Mouse (Mus musculus): ENCODE measurements around the gene Gm37240. TPM values are rescaled to one million over a fixed set of nuclear protein-coding genes. Genes with fewer than 3 reads are reported as not detected.

Gene Gm37240
- polyA plus RNA-seq, 1 experiment from 2014 or later, result 1.1 TPM

DNA sequence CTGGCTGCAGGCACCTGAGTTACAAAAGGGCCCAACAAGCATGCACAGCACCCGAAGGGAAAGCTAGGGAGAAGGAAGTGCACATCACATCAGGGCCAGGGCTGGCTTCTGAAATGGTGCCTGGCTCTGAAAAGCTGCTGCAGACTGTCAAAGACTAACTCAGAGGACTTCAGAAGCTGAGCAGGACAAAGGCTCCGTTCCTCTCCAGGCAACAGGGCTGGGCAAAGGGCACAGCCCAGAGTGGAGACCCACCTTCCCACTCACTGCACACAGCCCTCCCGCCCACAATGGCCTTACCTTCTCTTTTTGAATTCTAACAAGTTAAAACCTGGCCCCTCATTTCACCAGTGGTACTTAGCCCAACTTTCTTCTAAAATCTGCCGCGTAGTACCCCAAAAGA, 223.5 kb downstream of the Gm37240 start:
- 71% methylated on average over 5 of the region's 5 CpGs for WGBS
- H3K4me3 ChIP-seq (ENCODE audit: low read depth, low read length), result no peak overlapping the region
- no peaks in the 10 kb centered on the region for H3K9me3 ChIP-seq (replicated peaks; ENCODE audit: control insufficient read depth, low read length)
- H3K9ac ChIP-seq (ENCODE audit: low read length), result no peak overlapping the region
- no peak overlapping the region for H3K4me2 ChIP-seq (ENCODE audit: low read length)
- no peaks in the 10 kb centered on the region for H3K27me3 ChIP-seq (replicated peaks; ENCODE audit: control insufficient read depth, insufficient read depth, low read length)
- DNase-seq (ENCODE audit: low spot score) (no peak), ATAC-seq (no peak)
- no peaks in the 10 kb centered on the region for H3K36me3 ChIP-seq (ENCODE audit: control insufficient read depth, insufficient read depth, low read length)
- peaks cover 4% of the 10 kb centered on the region; the same call in 1 of the 2 replicates for H3K4me1 ChIP-seq (ENCODE audit: control insufficient read depth, insufficient read depth, low read length)
- H3K27ac ChIP-seq (ENCODE audit: low read depth, low read length), result no peak overlapping the region

DNA sequence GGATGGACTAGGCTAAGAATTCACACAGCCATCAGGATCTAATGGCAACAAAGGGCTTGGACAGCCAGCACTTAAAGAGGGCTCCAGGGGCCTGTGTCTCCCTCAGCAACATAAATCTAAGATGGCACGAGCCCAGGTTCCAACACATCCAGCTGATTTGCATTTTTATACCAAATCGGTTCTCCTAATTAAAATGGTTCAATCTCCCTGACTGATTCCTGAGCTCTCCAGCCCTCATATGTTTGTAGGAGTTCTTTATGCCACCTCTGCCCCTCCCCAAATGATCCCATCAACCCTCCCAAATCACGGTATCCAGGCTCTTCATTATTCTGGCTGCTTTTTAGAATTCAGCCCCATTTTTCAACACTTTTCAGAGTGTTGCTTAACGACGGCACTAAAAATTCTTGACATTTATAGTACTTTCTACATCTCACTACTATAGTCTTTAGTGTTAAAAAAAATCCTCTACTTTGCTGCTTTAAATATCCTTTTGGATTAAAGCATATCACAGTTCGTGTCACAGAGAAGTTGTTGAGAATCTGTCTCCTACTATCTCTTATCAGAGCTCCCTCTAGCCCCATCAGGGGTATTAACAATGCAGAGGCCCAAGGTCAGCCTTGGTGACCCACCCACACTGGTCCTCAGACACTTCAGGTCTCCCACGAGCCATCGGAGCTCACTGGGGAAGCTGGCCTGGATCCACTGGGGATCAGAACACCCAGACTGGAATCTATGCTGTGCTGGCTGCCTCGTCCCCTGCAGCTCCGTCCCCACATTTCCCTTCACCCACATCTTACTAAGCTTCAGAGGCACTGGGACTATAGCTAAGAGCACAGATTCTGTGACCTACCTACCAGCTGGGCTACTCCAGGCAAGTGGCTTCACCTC, 225.1 kb downstream of the Gm37240 start:
- Histone ChIP-seq H3K4me1 (ENCODE audit: control insufficient read depth, insufficient read depth, low read length) (peaks cover 4% of the 10 kb centered on the region; the same call in 1 of the 2 replicates), H3K9ac (ENCODE audit: low read length) (no peak overlapping the region), H3K9me3 (replicated peaks; ENCODE audit: control insufficient read depth, low read length) (no peaks in the 10 kb centered on the region), H3K27ac (ENCODE audit: low read depth, low read length) (no peak overlapping the region), H3K4me3 (ENCODE audit: low read depth, low read length) (no peak overlapping the region), H3K27me3 (replicated peaks; ENCODE audit: control insufficient read depth, insufficient read depth, low read length) (no peaks in the 10 kb centered on the region), H3K36me3 (ENCODE audit: control insufficient read depth, insufficient read depth, low read length) (no peaks in the 10 kb centered on the region), H3K4me2 (ENCODE audit: low read length) (no peak overlapping the region)
- 49% methylated on average over 10 of the region's 10 CpGs for WGBS
- ATAC-seq (0 out of 2 replicates have a peak, but pooled peaks have one; percentile 23), DNase-seq (ENCODE audit: low spot score) (peak; percentile 38)

DNA sequence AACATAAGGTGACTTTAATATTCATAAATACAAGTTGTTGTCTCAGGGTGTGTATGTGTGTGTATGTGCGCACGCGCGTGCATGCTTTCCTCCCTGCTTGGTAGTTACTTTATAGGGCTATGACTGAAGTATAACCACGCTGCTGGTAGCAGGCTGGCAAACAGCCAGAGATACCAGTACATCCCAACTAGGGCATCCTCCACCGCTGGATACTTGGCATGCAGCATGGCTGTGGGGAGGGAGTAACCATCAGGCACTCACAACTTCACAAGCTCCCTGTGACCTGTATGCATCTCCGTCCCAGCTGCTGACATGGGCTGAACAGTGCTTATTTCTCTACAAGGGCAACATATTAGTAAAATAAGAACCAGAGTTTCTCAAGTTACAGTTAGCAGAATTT, 227.6 kb downstream of the Gm37240 start:
- 85% methylated on average over 7 of the region's 7 CpGs for WGBS
- H3K4me3 ChIP-seq (ENCODE audit: low read depth, low read length), result no peak overlapping the region
- no peak overlapping the region for H3K4me2 ChIP-seq (ENCODE audit: low read length)
- ATAC-seq (no peak), DNase-seq (ENCODE audit: low spot score) (no peak)
- H3K9ac ChIP-seq (ENCODE audit: low read length), result no peak overlapping the region
- no peaks in the 10 kb centered on the region for H3K27me3 ChIP-seq (replicated peaks; ENCODE audit: control insufficient read depth, insufficient read depth, low read length)
- peaks cover 4% of the 10 kb centered on the region; the same call in 1 of the 2 replicates for H3K4me1 ChIP-seq (ENCODE audit: control insufficient read depth, insufficient read depth, low read length)
- H3K36me3 ChIP-seq (ENCODE audit: control insufficient read depth, insufficient read depth, low read length), result no peaks in the 10 kb centered on the region; the same call in 1 of the 2 replicates
- H3K27ac ChIP-seq (ENCODE audit: low read depth, low read length), result no peak overlapping the region
- H3K9me3 ChIP-seq (replicated peaks; ENCODE audit: control insufficient read depth, low read length), result no peaks in the 10 kb centered on the region

DNA sequence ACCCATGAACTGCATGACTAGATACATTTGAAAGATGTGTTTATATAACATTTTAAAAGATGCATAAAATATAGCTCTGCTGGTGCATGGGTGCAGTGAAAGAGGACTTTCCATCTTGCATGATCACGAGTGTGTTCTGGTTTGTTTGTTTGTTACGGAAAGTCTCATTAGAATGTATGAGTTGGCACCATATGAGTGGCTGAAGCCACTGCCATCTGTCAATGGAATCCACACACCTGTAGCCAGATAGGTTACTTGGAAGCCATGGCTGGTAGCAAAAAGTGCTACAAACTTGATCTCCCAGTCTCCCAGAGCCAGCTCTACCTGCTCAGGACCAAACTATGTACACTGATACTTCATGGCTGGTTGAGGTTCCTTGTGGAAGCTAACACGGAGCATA, 231.8 kb downstream of the Gm37240 start:
- Histone ChIP-seq H3K9me3 (replicated peaks; ENCODE audit: control insufficient read depth, low read length) (no peaks in the 10 kb centered on the region), H3K4me2 (ENCODE audit: low read length) (no peak overlapping the region), H3K36me3 (ENCODE audit: control insufficient read depth, insufficient read depth, low read length) (peaks cover 4% of the 10 kb centered on the region; the same call in 1 of the 2 replicates), H3K27ac (ENCODE audit: low read depth, low read length) (no peak overlapping the region), H3K9ac (ENCODE audit: low read length) (no peak overlapping the region), H3K4me1 (ENCODE audit: control insufficient read depth, insufficient read depth, low read length) (no peaks in the 10 kb centered on the region), H3K27me3 (replicated peaks; ENCODE audit: control insufficient read depth, insufficient read depth, low read length) (no peaks in the 10 kb centered on the region), H3K4me3 (ENCODE audit: low read depth, low read length) (no peak overlapping the region)
- WGBS, result 93% methylated on average over 3 of the region's 3 CpGs
- DNase-seq (ENCODE audit: low spot score) (no peak), ATAC-seq (no peak)

DNA sequence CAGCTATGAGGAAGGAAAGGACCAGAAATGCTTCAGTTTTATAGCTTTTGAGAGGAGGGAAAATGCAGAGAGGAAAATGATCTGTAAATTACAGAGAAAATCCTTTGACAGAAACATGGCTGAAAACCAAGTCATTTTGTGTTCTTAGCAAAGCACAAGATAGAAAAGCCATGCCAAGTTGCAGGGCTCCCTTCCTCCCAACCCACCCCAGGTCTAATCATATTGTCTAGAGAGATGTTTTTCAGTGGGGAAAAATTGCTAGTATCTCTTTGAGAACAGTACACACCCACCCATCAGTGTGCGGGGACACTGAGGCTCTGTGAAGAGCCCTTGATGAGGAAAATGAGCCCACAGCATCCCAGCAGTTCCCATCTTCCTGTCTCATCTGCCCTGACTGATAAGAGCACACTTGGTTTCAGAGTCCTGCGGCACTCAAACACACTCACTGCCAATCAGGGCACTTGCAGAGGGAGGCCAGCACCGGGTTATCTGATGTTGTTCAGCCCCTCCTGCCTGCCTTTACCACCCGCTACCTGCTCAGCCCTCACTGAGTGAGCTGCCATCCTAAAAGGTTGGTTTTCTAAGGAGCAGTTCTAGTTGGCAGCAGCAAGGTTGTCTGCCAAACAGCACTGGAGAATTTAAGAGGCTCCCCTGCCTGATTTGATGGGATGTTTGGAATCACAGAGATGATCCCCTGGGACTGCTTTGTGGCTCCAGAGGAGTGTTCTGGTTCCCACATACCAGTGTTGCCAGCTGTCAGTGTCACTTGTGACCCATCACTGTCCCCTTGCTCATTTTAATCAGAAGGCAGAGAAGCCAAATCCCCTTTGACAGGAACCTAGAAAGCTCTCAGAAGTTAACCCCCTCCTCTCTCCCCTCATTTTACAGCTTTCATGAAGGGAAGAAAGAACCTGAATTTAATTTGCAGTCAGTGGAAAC, 234.3 kb downstream of the Gm37240 start:
- H3K27ac ChIP-seq (ENCODE audit: low read depth, low read length), result no peak overlapping the region
- H3K9ac ChIP-seq (ENCODE audit: low read length), result no peak overlapping the region
- H3K9me3 ChIP-seq (replicated peaks; ENCODE audit: control insufficient read depth, low read length), result no peaks in the 10 kb centered on the region
- no peak for ATAC-seq
- H3K4me3 ChIP-seq (ENCODE audit: low read depth, low read length), result no peak overlapping the region
- no peak for DNase-seq (ENCODE audit: low spot score)
- no peaks in the 10 kb centered on the region for H3K27me3 ChIP-seq (replicated peaks; ENCODE audit: control insufficient read depth, insufficient read depth, low read length)
- peaks cover 4% of the 10 kb centered on the region; the same call in 1 of the 2 replicates for H3K36me3 ChIP-seq (ENCODE audit: control insufficient read depth, insufficient read depth, low read length)
- no peaks in the 10 kb centered on the region for H3K4me1 ChIP-seq (ENCODE audit: control insufficient read depth, insufficient read depth, low read length)
- H3K4me2 ChIP-seq (ENCODE audit: low read length), result no peak overlapping the region
- WGBS, result 79% methylated on average over 4 of the region's 4 CpGs

DNA sequence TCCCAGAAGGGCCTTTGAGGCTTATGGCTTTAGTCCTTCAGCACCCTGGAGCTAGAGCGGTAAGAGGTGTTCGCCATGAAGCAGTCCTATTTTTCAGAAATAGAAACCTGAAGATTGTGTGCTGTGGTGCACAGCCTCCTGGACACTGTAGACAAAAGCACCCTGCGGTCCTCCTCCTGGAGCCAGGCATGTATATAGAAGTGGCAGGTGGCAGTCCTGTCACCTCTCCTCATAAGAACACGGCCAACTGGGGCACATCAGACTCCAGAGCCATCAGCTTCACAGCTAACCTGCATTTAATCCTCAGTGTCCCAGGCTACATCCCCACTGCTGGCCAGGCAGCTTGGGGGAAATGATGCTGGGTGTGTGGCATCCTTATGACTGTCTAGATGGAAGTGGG, 238.1 kb downstream of the Gm37240 start:
- Histone ChIP-seq H3K9ac (ENCODE audit: low read length) (no peak overlapping the region), H3K4me2 (ENCODE audit: low read length) (no peak overlapping the region), H3K4me1 (ENCODE audit: control insufficient read depth, insufficient read depth, low read length) (no peaks in the 10 kb centered on the region), H3K27me3 (replicated peaks; ENCODE audit: control insufficient read depth, insufficient read depth, low read length) (no peaks in the 10 kb centered on the region), H3K36me3 (ENCODE audit: control insufficient read depth, insufficient read depth, low read length) (0 out of 2 replicates have a peak, but pooled peaks cover 4% of the 10 kb centered on the region), H3K27ac (ENCODE audit: low read depth, low read length) (no peak overlapping the region), H3K4me3 (ENCODE audit: low read depth, low read length) (no peak overlapping the region), H3K9me3 (replicated peaks; ENCODE audit: control insufficient read depth, low read length) (no peaks in the 10 kb centered on the region)
- no peak for ATAC-seq
- WGBS, result 87% methylated on average over 4 of the region's 4 CpGs
- DNase-seq (ENCODE audit: low spot score), result no peak

DNA sequence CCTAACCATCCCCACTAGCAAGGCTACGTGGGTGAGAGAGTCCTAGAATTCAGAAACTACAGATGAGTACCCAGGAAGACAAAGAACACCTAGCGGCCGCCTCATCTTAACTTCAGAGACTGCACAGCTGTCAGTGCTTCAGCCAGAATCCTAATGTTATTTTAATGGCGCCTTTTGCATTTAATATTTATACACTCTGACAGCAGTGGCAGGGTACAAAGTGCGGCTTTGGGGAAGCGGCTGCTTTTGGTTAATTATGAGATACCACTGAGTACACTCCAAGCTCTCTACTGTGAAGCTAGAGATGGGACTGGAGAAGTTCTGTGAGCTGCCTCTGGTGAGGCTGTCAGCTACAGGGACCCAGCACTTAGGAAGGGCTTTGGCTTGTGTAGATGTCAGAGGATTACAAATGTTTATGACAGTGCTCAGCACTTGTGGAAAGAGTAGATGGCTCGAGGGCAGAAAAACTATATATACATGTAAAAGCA, 241.8 kb downstream of the Gm37240 start:
- H3K4me3 ChIP-seq (ENCODE audit: low read depth, low read length), result no peak overlapping the region
- H3K9ac ChIP-seq (ENCODE audit: low read length), result no peak overlapping the region
- H3K4me1 ChIP-seq (ENCODE audit: control insufficient read depth, insufficient read depth, low read length), result no peaks in the 10 kb centered on the region
- whole genome bisulfite sequencing, result 88% methylated on average over 7 of the region's 7 CpGs
- DNase-seq (ENCODE audit: low spot score), result no peak
- no peaks in the 10 kb centered on the region for H3K27me3 ChIP-seq (replicated peaks; ENCODE audit: control insufficient read depth, insufficient read depth, low read length)
- no peaks in the 10 kb centered on the region for H3K9me3 ChIP-seq (replicated peaks; ENCODE audit: control insufficient read depth, low read length)
- no peak overlapping the region for H3K27ac ChIP-seq (ENCODE audit: low read depth, low read length)
- no peak for ATAC-seq
- no peaks in the 10 kb centered on the region for H3K36me3 ChIP-seq (ENCODE audit: control insufficient read depth, insufficient read depth, low read length)
- no peak overlapping the region for H3K4me2 ChIP-seq (ENCODE audit: low read length)

DNA sequence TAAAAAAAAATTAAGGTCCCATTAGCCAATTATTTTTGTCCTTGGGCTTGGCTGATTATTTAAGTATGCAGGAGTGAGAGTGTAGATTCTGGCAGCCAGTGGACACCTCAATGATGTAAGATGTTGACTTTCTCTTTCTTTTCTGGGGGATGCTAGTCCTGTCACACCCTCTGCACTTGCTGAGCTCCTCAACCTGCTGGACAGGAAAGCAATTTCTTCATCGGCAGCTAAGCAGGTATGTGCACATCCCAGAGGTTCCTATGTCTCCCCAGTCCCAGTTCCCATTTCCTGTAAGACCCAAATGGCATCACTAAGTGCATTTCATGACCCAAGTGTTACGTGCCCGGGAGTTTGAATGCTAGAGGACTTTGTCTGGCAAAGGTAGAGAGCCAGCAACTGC, 242.5 kb downstream of the Gm37240 start:
- no peaks in the 10 kb centered on the region for H3K27me3 ChIP-seq (replicated peaks; ENCODE audit: control insufficient read depth, insufficient read depth, low read length)
- no peak for ATAC-seq
- no peak overlapping the region for H3K27ac ChIP-seq (ENCODE audit: low read depth, low read length)
- H3K36me3 ChIP-seq (ENCODE audit: control insufficient read depth, insufficient read depth, low read length), result no peaks in the 10 kb centered on the region
- no peak overlapping the region for H3K4me2 ChIP-seq (ENCODE audit: low read length)
- H3K4me1 ChIP-seq (ENCODE audit: control insufficient read depth, insufficient read depth, low read length), result no peaks in the 10 kb centered on the region
- no peak for DNase-seq (ENCODE audit: low spot score)
- WGBS, result 95% methylated on average over 3 of the region's 3 CpGs
- no peak overlapping the region for H3K9ac ChIP-seq (ENCODE audit: low read length)
- H3K9me3 ChIP-seq (replicated peaks; ENCODE audit: control insufficient read depth, low read length), result no peaks in the 10 kb centered on the region
- H3K4me3 ChIP-seq (ENCODE audit: low read depth, low read length), result no peak overlapping the region
